Comparison of ENCODE assay signal across 18 mouse cellular contexts in genomic region chr16:14422081-14422480, GRCm38 (mm10).
DNase-seq lines count a peak whose midpoint lies in the region.
"Had no signal": no experiment of that assay in that cellular context is flagged by ENCODE, and none has a peak within 500 bp of the region (broad histone marks: within the 10 kb centered on the region; RNA-seq: fewer than 3 reads in every experiment).

No protein-coding gene starts in this region.

- no peaks in the 10 kb centered on the region; the same call in 1 of the 2 replicates for H3K36me3 ChIP-seq in heart, embryonic 10.5 days
- H3K36me3 ChIP-seq in limb, embryonic 10.5 days: peaks cover 32% of the 10 kb centered on the region
- H3K36me3 ChIP-seq: forebrain, embryonic 15.5 days had no signal

- H3K4me3 ChIP-seq in heart, embryonic 10.5 days: no peak overlapping the region
- no peak overlapping the region for H3K4me3 ChIP-seq in limb, embryonic 10.5 days
- H3K4me3 ChIP-seq: embryonic facial prominence, embryonic 10.5 days; embryonic facial prominence, embryonic 12.5 days; forebrain, embryonic 13.5 days; forebrain, embryonic 15.5 days had no signal

- intact Hi-C loops in heart, postnatal 25 days (cut with DNase I): no loop called here

- no peaks in the 10 kb centered on the region for H3K4me1 ChIP-seq in heart, embryonic 10.5 days
- H3K4me1 ChIP-seq in limb, embryonic 10.5 days: no peaks in the 10 kb centered on the region
- H3K4me1 ChIP-seq: embryonic facial prominence, embryonic 10.5 days; embryonic facial prominence, embryonic 12.5 days; forebrain, embryonic 13.5 days; forebrain, embryonic 15.5 days had no signal

- WGBS in heart, embryonic 10.5 days: 87% methylated on average over 3 of the region's 3 CpGs
- 97% methylated on average over 3 of the region's 3 CpGs for WGBS in limb, embryonic 10.5 days

- no peaks in the 10 kb centered on the region for H3K9me3 ChIP-seq in heart, embryonic 10.5 days
- no peaks in the 10 kb centered on the region for H3K9me3 ChIP-seq in limb, embryonic 10.5 days (replicated peaks)
- H3K9me3 ChIP-seq: embryonic facial prominence, embryonic 10.5 days; embryonic facial prominence, embryonic 12.5 days; forebrain, embryonic 13.5 days; forebrain, embryonic 15.5 days had no signal

- no peaks in the 10 kb centered on the region for H3K27me3 ChIP-seq in heart, embryonic 10.5 days (ENCODE audit: insufficient read depth, poor library complexity, severe bottlenecking)
- H3K27me3 ChIP-seq in limb, embryonic 10.5 days (ENCODE audit: low read depth, poor library complexity, severe bottlenecking): no peaks in the 10 kb centered on the region
- H3K27me3 ChIP-seq: embryonic facial prominence, embryonic 12.5 days; forebrain, embryonic 13.5 days; forebrain, embryonic 15.5 days; Patski had no signal

- no peak overlapping the region for H3K27ac ChIP-seq in heart, embryonic 10.5 days
- H3K27ac ChIP-seq in limb, embryonic 10.5 days: no peak overlapping the region
- H3K27ac ChIP-seq: embryonic facial prominence, embryonic 10.5 days; embryonic facial prominence, embryonic 12.5 days; forebrain, embryonic 13.5 days; forebrain, embryonic 15.5 days had no signal

- DNase-seq in heart, embryonic 10.5 days (ENCODE audit: low spot score): peak; percentile 10
- DNase-seq in heart, postnatal 25 days (ENCODE audit: low spot score): no peak
- DNase-seq in testis, postnatal 10 days (ENCODE audit: low spot score): peak; percentile 28
- no peak for DNase-seq in testis, postnatal 14 days (ENCODE audit: low spot score)
- DNase-seq in limb, embryonic 10.5 days (ENCODE audit: low spot score): peak; percentile 15
- DNase-seq in neural tube, embryonic 10.5 days (ENCODE audit: extremely low spot score, low spot score): no peak
- DNase-seq: adrenal gland, adult 8-10 months; adrenal gland, postnatal 14 days; adrenal gland, postnatal 36 days; cerebellum, adult 11-12 months; cerebellum, adult 9-10 months; cerebellum, postnatal 10 days; cerebellum, postnatal 25 days had no signal

Comparison
In these comparisons a context has a peak if more than half of its experiments do, and no peak if none do; other contexts are left out.
1. DNase-seq: peak in heart, embryonic 10.5 days (single experiment), testis, postnatal 10 days (single experiment) and limb, embryonic 10.5 days (single experiment); none in heart, postnatal 25 days (single experiment), testis, postnatal 14 days (single experiment) and neural tube, embryonic 10.5 days (single experiment).